Mouse (Mus musculus) liver (tissue): ENCODE results near the gene Zbtb22.
"Not testable (repeated sequence)": the region's sequence is repeated elsewhere in the genome, so short reads cannot be mapped to it uniquely, and the experiment has no call there.

Experiments used
- DNase-seq: peaks from one replicate; pipeline ENCODE4 v3.0.0-alpha.2; 2020; ENCODE audit warnings: mixed read lengths

Gene Zbtb22

GRCm38 (mm10) chr17:33948090-33948904, 32.6 kb downstream of the Zbtb22 start:
- no peak for DNase-seq

- DNase-seq, result no peak
Measured at GRCm38 (mm10) chr17:33948905-33949537, 33.3 kb downstream of the Zbtb22 start.

GRCm38 (mm10) chr17:33950131-33950625, 34.5 kb downstream of the Zbtb22 start:
- DNase-seq, result no peak

DNA sequence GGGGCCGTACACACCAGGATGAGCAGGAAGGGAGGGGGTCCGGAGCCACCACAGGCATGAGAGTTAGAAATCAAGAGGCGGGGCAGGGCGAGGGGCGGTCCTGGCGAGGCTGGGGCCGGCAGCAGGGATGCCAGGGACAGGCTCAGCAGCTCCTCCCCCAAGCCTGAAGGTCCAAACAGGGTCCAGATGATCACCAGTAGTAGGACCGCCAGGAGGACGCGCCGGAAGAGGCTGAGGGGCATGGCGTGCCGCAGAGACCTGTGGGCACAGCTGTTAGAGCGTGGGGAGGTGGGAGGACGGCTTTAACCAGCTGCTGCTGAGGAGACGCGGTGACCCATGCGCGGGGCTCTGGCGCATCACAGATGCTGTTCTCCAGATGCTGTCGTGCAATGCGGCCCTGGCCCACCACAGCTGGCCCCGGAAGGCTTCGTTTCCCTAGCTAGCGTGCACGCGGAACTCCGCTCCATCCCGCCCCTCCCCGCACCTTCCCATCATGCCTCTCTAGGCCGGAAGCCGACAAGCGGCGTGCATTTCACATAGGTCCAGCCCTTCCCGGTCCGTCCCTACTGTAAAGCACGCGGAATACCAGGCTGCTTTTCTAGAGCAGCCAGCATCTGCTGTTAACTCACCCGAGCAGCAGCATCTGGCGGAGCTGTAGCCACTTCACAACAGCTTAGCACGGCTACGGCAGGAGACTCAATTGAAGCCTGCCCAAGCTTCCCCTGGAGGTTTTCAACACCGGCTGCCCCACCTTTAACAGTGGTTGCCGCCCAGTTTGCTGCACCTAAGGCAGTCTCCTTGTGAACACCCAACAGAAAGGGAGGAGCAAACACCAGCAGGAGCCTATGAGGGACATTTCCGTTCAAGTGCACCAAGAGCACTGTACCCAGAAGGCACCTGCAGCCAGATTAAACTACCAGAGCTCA, 35.6 kb downstream of the Zbtb22 start, which contains the start of gene B3galt4:
Gene B3galt4 (minus strand): TSS at position 468 of the 926 bp plus-strand sequence.
- peak; percentile 87 for DNase-seq

DNA sequence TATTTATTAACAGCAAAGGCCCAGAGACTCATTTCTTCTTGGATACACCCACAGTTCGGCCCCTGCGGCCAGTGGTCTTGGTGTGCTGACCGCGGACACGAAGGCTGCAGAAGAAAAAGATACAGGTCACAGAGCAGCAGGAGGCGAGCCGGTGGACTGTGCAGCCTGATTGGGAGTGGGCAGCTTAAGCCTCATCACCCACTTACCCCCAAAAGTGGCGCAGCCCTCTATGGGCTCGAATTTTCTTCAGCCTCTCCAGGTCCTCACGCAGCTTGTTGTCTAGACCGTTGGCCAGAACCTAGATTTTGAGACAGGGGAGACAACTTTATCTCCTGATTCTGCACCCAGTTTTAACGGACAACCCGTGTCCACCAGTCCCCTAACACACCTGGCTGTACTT, 36.3 kb downstream of the Zbtb22 start:
- not testable (repeated sequence) for DNase-seq

DNA sequence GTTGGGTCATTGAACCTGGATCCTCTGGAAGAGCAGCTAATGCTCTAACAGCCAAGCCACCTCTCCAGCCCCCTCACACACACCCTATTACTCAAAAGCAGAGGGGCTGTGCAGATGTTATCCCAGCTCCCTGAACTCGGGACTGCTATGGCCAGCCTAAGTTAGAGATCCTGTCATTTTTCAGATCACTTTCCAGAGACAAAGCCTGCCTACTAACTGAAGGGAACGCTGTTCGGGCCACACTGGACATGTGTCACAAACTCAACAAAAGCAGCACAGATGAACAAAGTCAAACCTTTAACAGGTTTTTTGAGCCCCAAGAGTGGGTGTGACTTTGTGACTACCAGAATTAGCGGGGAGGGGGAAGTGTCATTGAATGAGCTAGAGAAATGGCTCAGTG, 37.2 kb downstream of the Zbtb22 start:
- no peak for DNase-seq

DNA sequence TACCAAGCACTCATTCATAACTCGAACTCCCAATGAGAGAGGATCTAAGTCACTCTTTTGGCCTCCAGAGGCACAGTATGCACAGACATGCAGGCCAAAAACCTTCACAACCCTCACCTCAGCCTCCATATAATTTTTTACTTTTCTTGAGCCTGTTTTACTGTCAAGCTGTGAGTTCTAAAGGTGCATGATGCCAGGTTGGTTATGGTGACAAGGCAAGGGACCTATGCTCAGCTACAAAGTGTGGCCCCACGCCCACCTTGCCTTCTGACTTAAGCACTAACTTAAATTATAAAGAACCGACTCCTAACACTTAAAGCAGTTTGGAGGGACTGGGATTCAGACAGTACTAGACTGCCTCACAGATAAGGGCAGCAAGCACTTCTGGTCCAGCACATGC, 37.6 kb downstream of the Zbtb22 start:
- DNase-seq, result no peak

DNA sequence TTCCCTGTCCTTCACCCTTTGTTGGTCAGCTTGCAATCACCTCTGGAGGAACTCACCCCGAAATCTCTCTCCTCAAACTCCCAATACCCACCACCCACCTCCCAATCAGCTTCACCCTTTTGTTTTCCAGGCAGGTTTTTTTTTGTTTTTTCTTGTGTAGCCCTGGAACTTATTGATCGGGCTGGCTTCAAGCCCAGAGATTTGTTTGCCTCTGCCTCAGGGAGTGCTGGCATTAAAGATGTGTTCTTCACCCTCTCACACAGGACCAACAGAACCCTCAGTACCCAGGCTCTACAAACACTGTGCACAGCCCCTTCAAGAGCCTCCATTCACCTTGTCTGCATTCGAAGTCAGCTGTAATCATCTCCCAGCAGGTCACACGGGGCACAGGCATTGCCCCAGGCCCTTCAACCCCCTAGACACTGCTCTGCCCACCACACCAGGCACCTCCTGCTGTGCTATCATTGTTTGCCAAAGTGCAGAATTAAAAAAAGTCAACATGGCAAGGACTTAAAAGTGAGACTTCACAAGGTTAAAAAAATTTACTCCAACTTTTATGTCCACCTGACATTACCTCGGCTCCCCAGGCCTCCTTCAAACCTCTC, 38.4 kb downstream of the Zbtb22 start:
- DNase-seq, result no peak

- DNase-seq, result peak; percentile 46
Measured at GRCm38 (mm10) chr17:33954646-33955554, 39.2 kb downstream of the Zbtb22 start.

DNA sequence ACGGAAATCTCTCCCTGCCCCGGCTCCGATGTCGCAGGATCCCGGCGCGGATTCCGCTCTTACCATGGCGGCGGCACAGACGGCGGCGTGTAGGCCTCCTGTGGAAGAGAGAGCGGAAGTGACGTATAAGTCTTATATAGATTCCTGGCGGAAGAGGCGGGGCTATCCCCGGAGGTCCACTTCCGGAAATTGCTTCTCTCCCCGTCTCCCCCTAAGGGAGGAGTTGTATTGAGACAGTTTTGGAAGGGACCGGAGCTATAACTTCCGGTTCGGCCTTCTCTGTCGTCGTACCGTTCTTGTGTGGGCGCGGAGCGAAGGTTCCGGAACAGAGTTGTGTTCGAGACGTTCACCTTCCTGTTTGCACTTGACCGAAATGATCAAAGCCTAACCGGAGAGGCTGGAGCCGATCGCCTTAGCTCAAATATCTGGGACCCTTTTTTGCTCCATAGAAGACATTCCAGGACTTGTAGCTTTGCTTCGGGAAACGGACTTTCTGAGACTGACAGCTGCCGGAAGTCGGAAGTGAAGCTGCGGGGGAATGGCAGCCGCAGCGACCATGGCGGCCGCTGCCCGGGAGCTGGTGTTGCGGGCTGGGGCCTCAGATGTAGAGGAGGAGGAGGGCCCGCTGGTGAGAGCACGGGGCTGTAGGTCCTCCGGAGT, 40.0 kb downstream of the Zbtb22 start, which contains the start of the genes Vps52 and Rps18:
Gene Vps52 (plus strand): TSS at position 258 of the 660 bp plus-strand sequence.
Gene Rps18 (minus strand): TSS at position 447 of the 660 bp plus-strand sequence.
- DNase-seq, result peak; percentile 93

- DNase-seq, result no peak
Measured at GRCm38 (mm10) chr17:33956336-33956735, 40.6 kb downstream of the Zbtb22 start.

GRCm38 (mm10) chr17:33957493-33957892, 41.8 kb downstream of the Zbtb22 start:
- no peak for DNase-seq

DNA sequence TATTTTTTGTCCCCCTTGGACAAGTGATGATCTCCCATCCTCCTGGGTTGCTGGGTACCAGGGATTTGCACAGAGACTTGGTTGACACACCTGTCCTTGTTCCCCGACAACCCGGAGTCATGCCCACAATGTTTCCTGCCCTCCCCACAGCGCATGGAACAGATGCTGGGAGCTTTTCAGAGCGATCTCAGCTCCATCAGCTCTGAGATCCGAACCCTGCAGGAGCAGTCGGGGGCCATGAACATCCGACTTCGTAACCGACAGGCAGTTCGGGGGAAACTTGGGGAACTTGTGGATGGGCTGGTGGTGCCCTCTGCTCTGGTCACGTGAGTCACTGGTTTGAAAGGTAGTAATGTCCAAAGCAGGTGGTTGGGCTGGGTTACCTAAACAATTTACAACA, 42.7 kb downstream of the Zbtb22 start:
- DNase-seq, result no peak

GRCm38 (mm10) chr17:33959135-33959534, 43.4 kb downstream of the Zbtb22 start:
- DNase-seq, result no peak

- no peak for DNase-seq
Measured at GRCm38 (mm10) chr17:33959948-33960347, 44.2 kb downstream of the Zbtb22 start.

GRCm38 (mm10) chr17:33962876-33963275, 47.2 kb downstream of the Zbtb22 start:
- no peak for DNase-seq

DNA sequence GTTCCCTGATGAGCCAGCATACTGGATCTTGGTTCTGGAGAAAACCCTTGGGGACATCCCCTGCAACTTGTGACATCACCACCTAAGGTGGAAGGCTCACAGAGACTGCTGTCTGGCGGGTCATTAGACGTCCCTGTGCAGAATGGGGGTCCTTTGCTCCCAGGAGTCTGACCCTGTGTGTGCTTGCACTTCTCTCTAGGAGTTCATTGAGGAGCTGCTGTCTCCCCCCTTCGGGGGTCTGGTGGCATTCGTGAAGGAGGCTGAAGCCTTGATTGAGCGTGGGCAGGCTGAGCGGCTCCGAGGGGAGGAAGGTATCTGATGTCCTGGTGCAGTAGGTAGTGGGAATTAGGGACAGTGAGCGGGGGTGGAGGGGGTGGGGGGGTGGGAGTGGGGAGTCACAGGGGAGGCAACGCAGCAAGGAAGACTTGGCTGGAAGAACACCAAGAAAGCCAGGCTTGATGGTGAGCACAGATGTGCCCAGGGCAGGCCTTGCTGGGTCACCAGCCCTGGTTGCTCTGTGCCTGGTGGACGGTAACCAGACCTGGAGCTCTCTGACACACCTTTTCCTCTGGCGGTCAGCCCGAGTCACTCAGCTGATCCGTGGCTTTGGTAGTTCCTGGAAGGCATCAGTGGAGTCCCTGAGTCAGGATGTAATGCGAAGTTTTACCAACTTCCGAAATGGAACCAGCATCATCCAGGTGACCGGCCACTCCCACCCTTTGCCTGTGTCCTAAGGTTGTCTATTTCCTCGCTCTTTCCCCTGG, 49.6 kb downstream of the Zbtb22 start:
- no peak for DNase-seq

- DNase-seq, result no peak
Measured at GRCm38 (mm10) chr17:33965846-33966550, 50.3 kb downstream of the Zbtb22 start.

DNA sequence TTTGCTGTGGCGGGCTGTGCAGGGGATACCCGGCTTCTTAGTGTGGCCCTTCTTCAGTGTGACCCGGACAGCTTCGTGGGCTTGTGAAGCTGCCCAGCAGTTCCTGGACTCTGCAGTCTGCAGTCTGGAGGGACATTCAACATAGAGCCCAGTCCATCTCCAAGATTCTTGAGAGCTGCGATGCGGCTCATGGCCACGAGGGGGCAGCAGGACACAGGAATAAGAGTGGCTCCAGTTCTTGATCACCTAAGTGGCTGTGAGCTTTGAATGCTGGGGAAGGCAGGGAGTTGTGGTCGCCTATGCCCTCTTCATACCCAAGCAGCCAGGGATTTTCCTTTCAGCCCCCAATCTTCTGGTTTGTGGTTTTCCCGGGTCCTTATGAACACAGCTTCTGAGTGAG, 52.8 kb downstream of the Zbtb22 start:
- DNase-seq, result peak; percentile 86
